Mouse (Mus musculus) stomach, postnatal 0 days (tissue): ENCODE measurements around the gene Kctd3.

Experiments
- CTCF ChIP-seq: IDR thresholded peaks from 2 replicates; pipeline ENCODE4 v1.5.1; 2016; ENCODE audit warnings: antibody characterized with exemption, low read depth, mild to moderate bottlenecking, moderate library complexity
- EP300 ChIP-seq: optimal IDR thresholded peaks from 2 replicates; pipeline ENCODE3; 2016; ENCODE audit warnings: antibody characterized with exemption

- TF ChIP-seq EP300 (no peak), CTCF (no peak)
Observed at GRCm38 (mm10) chr1:189050122-189050521, 42.5 kb upstream of the Kctd3 start.
